Mouse (Mus musculus) monocyte, adult 59 days (primary cell): ENCODE measurements around the gene Cdc34b. TPM values are rescaled to one million over a fixed set of nuclear protein-coding genes. Genes with fewer than 3 reads are reported as not detected.

Experiments used
- total RNA-seq, 2 experiments: library from RNA; stranded (reverse); gene quantifications; one replicate each; pipeline ENCODE4 v1.2.4; 2023

The Cdc34b gene
- total RNA-seq: not detected

DNA sequence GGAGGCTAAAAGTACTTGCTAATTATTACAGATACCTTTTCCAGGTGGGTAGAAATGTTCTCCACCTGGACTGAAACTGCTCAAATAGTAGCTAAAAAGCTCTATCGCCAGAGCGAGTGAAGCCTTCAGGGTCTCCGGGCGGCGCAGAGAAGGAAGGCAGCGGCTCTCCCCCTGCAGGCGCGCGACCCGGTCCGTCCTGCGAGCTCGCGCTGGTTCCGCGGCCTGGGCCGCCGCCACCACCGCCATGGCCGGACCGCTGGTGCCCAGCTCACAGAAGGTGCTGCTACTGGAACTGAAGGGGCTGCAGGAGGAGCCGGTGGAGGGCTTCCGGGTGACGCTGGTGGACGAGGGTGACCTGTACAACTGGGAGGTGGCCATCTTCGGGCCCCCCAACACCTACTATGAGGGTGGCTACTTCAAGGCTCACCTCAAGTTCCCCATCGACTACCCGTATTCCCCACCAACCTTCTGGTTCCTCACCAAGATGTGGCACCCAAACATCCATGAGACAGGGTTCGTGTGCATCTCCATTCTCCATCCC lies at the start of gene Cdc34b:
Gene Cdc34b (plus strand): TSS at position 51 of the 541 bp plus-strand sequence.

DNA sequence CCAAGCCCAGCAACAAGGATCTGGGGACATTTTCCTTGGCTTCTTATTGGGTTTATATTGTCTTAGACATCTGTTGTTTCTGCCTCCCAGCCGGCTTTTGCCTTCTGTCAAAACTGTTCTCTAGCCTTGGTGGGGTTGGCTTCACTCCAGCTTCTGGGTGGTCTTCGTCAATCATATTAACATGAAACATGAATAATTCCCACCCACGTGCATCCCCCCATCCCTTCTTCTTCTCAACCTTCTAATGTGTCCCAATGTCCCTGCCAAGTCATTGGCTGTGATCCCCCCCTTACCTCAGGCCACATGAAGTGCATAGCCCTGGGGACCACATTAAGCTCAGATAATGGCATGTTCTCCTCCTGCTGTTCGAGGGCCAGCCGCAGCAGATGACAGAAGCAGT lies 37.1 kb upstream of the Cdc34b start, which contains the start of gene Gm11541:
Gene Gm11541 (minus strand): TSS at position 28 of the 400 bp plus-strand sequence.

DNA sequence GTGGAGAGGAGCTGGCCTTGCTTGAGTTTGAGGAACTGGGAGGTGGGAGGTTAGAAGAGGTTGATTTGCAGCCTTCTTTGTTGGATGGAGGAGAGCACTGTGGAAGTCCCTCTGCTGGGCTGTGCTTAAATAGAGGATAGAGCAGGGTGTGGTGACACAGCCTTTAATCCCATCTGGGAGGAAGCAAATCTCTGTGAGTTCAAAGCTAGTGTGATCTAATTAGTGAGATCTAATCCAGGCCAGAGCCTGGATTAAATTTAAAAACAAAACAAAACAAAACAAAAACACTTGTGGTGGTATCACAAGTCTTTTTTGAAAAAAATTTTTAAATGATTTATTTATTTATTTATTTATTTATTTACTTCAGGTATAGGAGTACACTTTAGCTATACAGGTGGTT lies 41.0 kb downstream of the Cdc34b start, which contains the start of gene Tmem92:
Gene Tmem92 (minus strand): TSS at position 101 of the 400 bp plus-strand sequence.

Other genes with a start within 250 kb of the Cdc34b start
- gene Epn3, start 241.8 kb upstream of the Cdc34b start, total RNA-seq: not detected
- gene Mycbpap, start 220.0 kb upstream of the Cdc34b start, total RNA-seq: under 1 TPM; 0.60 to 0.73 TPM
- gene Rsad1, start 192.5 kb upstream of the Cdc34b start, total RNA-seq: 1 to 10 TPM; 2.4 to 3.1 TPM
- not detected for gene Chad, start 176.7 kb upstream of the Cdc34b start, total RNA-seq
- 10 to 100 TPM; 28.8 to 30.3 TPM for gene Acsf2, start 139.9 kb upstream of the Cdc34b start, total RNA-seq
- gene Lrrc59, start 112.0 kb upstream of the Cdc34b start, total RNA-seq: 10 to 100 TPM; 91.0 to 92.7 TPM
- gene Mrpl27, start 88.0 kb upstream of the Cdc34b start, total RNA-seq: 10 to 100 TPM; 18.3 to 20.4 TPM
- under 1 TPM in 1 of 2 experiments, not detected in 1; 0.52 TPM for gene Eme1, start 87.8 kb upstream of the Cdc34b start, total RNA-seq
- 10 to 100 TPM; 14.6 to 16.7 TPM for gene Xylt2, start 64.3 kb upstream of the Cdc34b start, total RNA-seq
- gene Gm11541, start 37.3 kb upstream of the Cdc34b start, total RNA-seq: not detected
- gene Tmem92, start 40.9 kb downstream of the Cdc34b start, total RNA-seq: not detected
- 1 to 10 TPM in 1 of 2 experiments, under 1 TPM in 1; 0.73 to 2.6 TPM for gene Col1a1, start 194.4 kb downstream of the Cdc34b start, total RNA-seq
- not detected for gene Hils1, start 225.8 kb downstream of the Cdc34b start, total RNA-seq
- gene Sgca, start 234.5 kb downstream of the Cdc34b start, total RNA-seq: not detected
- 100 to 1,000 TPM; 249 to 261 TPM for gene Ppp1r9b, start 249.3 kb downstream of the Cdc34b start, total RNA-seq